Mouse (Mus musculus): Measurements from ENCODE around the gene Tacc2.

- peak; percentile 31; the same call in 1 of the 2 replicates for TF ChIP-seq POLR2A (IDR thresholded peaks at IDR 0.05; ENCODE audit: low read depth, low read length)
- no peak for TF ChIP-seq CTCF (IDR thresholded peaks at IDR 0.05; ENCODE audit: extremely low read depth, insufficient read length, insufficient replicate concordance, low read depth, low read length)
These were observed 57.1 kb downstream of the Tacc2 start for GRCm38 (mm10) chr7:130634259-130634871.

All from small intestine, adult 2 months (tissue).